Mouse (Mus musculus): Measurements from ENCODE around the gene Fancd2. TPM values are rescaled to one million over a fixed set of nuclear protein-coding genes. Genes with fewer than 3 reads are reported as not detected.

The Fancd2 gene
- total RNA-seq, 2 experiments from 2014 or later = 1.4 to 2.3 TPM

- DNase-seq (ENCODE audit: extremely low spot score in 1 of 2, low spot score in 1 of 2) = no peak
Observed at GRCm38 (mm10) chr6:113517434-113518080, 13.9 kb upstream of the Fancd2 start.

- no peak for DNase-seq (ENCODE audit: extremely low spot score in 1 of 2, low spot score in 1 of 2)
Observed at GRCm38 (mm10) chr6:113522310-113522709, 9.2 kb upstream of the Fancd2 start.

- no peak for DNase-seq (ENCODE audit: extremely low spot score in 1 of 2, low spot score in 1 of 2)
Observed at GRCm38 (mm10) chr6:113523420-113523819, 8.1 kb upstream of the Fancd2 start.

- no peak for DNase-seq (ENCODE audit: extremely low spot score in 1 of 2, low spot score in 1 of 2)
Observed at GRCm38 (mm10) chr6:113531840-113532404, 440 bp downstream of the Fancd2 start.

- no peak for DNase-seq (ENCODE audit: extremely low spot score in 1 of 2, low spot score in 1 of 2)
Observed at GRCm38 (mm10) chr6:113534886-113535285, 3.4 kb downstream of the Fancd2 start.

GRCm38 (mm10) chr6:113541610-113542009, 10.1 kb downstream of the Fancd2 start:
- no peak for DNase-seq (ENCODE audit: extremely low spot score in 1 of 2, low spot score in 1 of 2)

GRCm38 (mm10) chr6:113543906-113544481, 12.5 kb downstream of the Fancd2 start:
- DNase-seq (ENCODE audit: extremely low spot score in 1 of 2, low spot score in 1 of 2) = no peak

GRCm38 (mm10) chr6:113559736-113560135, 28.3 kb downstream of the Fancd2 start:
- no peak for DNase-seq (ENCODE audit: extremely low spot score in 1 of 2, low spot score in 1 of 2)

GRCm38 (mm10) chr6:113564557-113564956, 33.1 kb downstream of the Fancd2 start:
- DNase-seq (ENCODE audit: extremely low spot score in 1 of 2, low spot score in 1 of 2) = no peak

GRCm38 (mm10) chr6:113576044-113576443, 44.6 kb downstream of the Fancd2 start:
- DNase-seq (ENCODE audit: extremely low spot score in 1 of 2, low spot score in 1 of 2) = no peak

- no peak for DNase-seq (ENCODE audit: extremely low spot score in 1 of 2, low spot score in 1 of 2)
Observed at GRCm38 (mm10) chr6:113579306-113579705, 47.8 kb downstream of the Fancd2 start.

- no peak for DNase-seq (ENCODE audit: extremely low spot score in 1 of 2, low spot score in 1 of 2)
Observed at GRCm38 (mm10) chr6:113583023-113583422, 51.5 kb downstream of the Fancd2 start.

- no peak for DNase-seq (ENCODE audit: extremely low spot score in 1 of 2, low spot score in 1 of 2)
Observed at GRCm38 (mm10) chr6:113585065-113585464, 53.6 kb downstream of the Fancd2 start.

- DNase-seq (ENCODE audit: extremely low spot score in 1 of 2, low spot score in 1 of 2) = no peak
Observed at GRCm38 (mm10) chr6:113586466-113587183, 55.1 kb downstream of the Fancd2 start.

- DNase-seq (ENCODE audit: extremely low spot score in 1 of 2, low spot score in 1 of 2) = no peak
Observed at GRCm38 (mm10) chr6:113592637-113593036, 61.2 kb downstream of the Fancd2 start.

- no peak for DNase-seq (ENCODE audit: extremely low spot score in 1 of 2, low spot score in 1 of 2)
Observed at GRCm38 (mm10) chr6:113597945-113598344, 66.5 kb downstream of the Fancd2 start.

GRCm38 (mm10) chr6:113599833-113600232, 68.4 kb downstream of the Fancd2 start:
- DNase-seq (ENCODE audit: extremely low spot score in 1 of 2, low spot score in 1 of 2) = no peak

GRCm38 (mm10) chr6:113600543-113601139, 69.2 kb downstream of the Fancd2 start, which contains the start of gene Fancd2os:
Gene Fancd2os, minus strand, starts transcription at chr6:113600715.
- no peak for DNase-seq (ENCODE audit: extremely low spot score in 1 of 2, low spot score in 1 of 2)

- no peak for DNase-seq (ENCODE audit: extremely low spot score in 1 of 2, low spot score in 1 of 2)
Observed at GRCm38 (mm10) chr6:113602821-113603220, 71.3 kb downstream of the Fancd2 start.

GRCm38 (mm10) chr6:113603993-113604392, 72.5 kb downstream of the Fancd2 start:
- no peak for DNase-seq (ENCODE audit: extremely low spot score in 1 of 2, low spot score in 1 of 2)

All from layer of hippocampus, postnatal 25 days (tissue).